Mouse (Mus musculus): ENCODE results near the gene Gm42906. TPM values are rescaled to one million over a fixed set of nuclear protein-coding genes. Genes with fewer than 3 reads are reported as not detected.

The Gm42906 gene
- polyA plus RNA-seq, 1 experiment, result not detected

DNA sequence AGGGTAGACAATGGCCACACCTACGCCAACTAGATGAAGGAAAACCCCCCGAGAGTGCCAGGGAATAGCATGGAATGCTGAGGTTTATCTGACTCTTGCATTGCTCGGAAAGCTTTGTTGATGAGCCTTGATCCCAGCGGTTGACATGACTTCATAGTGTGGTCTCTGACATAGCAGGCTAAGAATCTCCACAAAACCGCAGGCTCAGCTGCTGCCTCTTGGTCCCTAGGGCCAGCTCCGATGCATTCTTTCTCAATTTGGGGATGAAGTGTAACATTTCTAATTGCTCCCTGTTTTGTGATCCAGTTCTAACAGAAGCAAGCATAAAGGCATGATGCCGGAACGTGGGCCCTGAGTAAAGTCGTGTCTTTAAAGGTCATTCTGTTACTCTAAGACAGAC, 315.2 kb downstream of the Gm42906 start:
- Histone ChIP-seq H3K4me1 (ENCODE audit: control insufficient read depth, insufficient read depth, low read length) (peaks cover 13% of the 10 kb centered on the region; the same call in 1 of the 2 replicates), H3K36me3 (ENCODE audit: control insufficient read depth, insufficient read depth, low read length) (no peaks in the 10 kb centered on the region), H3K27ac (ENCODE audit: insufficient read depth, low read depth, low read length) (no peak overlapping the region; the same call in 1 of the 2 replicates), H3K27me3 (replicated peaks; ENCODE audit: control insufficient read depth, insufficient read depth, low read length) (no peaks in the 10 kb centered on the region), H3K4me3 (ENCODE audit: insufficient read depth, low read depth, low read length) (no peak overlapping the region)
- peak; percentile 39 for DNase-seq
- WGBS, result 76% methylated on average over 9 of the region's 9 CpGs
- no peak for TF ChIP-seq POLR2A (IDR thresholded peaks at IDR 0.05; ENCODE audit: low read depth, low read length)
- TF ChIP-seq CTCF (conservative IDR thresholded peaks at IDR 0.05; ENCODE audit: insufficient read depth, insufficient read length, low read depth, low read length), result no peak

DNA sequence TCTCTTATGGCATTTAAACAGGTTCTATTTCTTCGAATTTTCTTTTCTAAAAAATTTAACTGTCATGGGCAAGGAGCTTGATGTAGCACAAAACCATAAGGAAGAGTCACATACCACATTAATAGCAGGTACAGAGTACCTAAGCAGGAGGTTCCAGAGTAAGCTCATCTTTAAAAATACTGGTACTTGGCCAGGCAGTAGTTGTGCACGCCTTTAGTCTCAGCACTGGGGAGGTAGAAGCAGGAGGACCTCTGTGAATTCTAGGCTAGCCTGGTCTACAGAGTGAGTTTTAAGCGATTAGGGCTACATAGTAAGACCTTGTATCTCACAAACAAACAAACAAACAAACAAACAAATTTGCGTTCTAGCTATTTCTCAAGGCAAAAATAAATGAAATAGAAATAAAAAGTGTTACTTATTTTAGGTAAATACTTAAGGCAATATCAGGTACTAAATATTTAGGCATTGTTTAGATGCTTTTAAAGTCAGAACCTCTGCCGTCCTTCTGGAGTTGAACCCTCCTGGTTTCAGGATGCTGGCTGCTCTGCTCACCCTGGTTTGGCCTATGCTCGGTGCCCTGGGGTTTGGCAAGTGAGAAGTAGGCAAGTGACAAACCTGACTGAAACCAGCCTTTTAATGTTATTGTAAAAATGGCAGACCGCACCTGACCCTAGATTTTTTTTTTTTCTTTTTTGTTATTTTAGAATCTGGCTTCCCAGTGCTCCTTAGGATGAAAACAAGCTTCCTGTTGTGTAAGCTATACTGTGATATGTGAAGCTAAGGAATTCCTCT, 316.7 kb downstream of the Gm42906 start:
- DNase-seq, result no peak
- TF ChIP-seq POLR2A (IDR thresholded peaks at IDR 0.05; ENCODE audit: low read depth, low read length) (no peak), CTCF (conservative IDR thresholded peaks at IDR 0.05; ENCODE audit: insufficient read depth, insufficient read length, low read depth, low read length) (no peak)
- no peaks in the 10 kb centered on the region for H3K27me3 ChIP-seq (replicated peaks; ENCODE audit: control insufficient read depth, insufficient read depth, low read length)
- H3K27ac ChIP-seq (ENCODE audit: insufficient read depth, low read depth, low read length), result no peak overlapping the region
- no peaks in the 10 kb centered on the region for H3K36me3 ChIP-seq (ENCODE audit: control insufficient read depth, insufficient read depth, low read length)
- H3K4me1 ChIP-seq (ENCODE audit: control insufficient read depth, insufficient read depth, low read length), result peaks cover 14% of the 10 kb centered on the region; the same call in 1 of the 2 replicates
- WGBS, result 86% methylated on average over 7 of the region's 7 CpGs
- H3K4me3 ChIP-seq (ENCODE audit: insufficient read depth, low read depth, low read length), result no peak overlapping the region

DNA sequence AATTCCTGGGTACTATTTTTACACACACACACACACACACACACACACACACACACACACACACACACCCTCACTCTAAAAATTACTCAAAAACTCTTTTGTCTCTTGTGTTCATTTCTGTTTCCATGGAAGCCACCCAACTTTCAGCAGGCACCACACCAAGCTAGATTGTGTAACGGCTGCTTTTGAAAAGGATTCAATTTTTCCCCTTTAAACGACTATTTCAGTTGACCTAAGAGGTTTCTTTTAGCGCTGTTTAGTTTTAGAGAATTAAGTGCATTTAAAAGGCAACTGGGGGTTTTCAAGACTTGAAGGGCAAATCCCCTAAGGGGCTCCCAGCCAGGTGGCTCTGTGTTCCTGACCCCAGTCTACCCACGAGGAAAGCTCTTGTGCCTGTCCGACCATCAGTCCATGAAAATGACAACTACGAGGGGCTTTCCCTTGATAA, 317.5 kb downstream of the Gm42906 start:
- TF ChIP-seq POLR2A (IDR thresholded peaks at IDR 0.05; ENCODE audit: low read depth, low read length) (no peak), CTCF (conservative IDR thresholded peaks at IDR 0.05; ENCODE audit: insufficient read depth, insufficient read length, low read depth, low read length) (no peak)
- 58% methylated on average over 6 of the region's 6 CpGs for WGBS
- peak; percentile 41 for DNase-seq
- Histone ChIP-seq H3K36me3 (ENCODE audit: control insufficient read depth, insufficient read depth, low read length) (no peaks in the 10 kb centered on the region), H3K27ac (ENCODE audit: insufficient read depth, low read depth, low read length) (no peak overlapping the region; the same call in 1 of the 2 replicates), H3K4me1 (ENCODE audit: control insufficient read depth, insufficient read depth, low read length) (peaks cover 14% of the 10 kb centered on the region; the same call in 1 of the 2 replicates), H3K27me3 (replicated peaks; ENCODE audit: control insufficient read depth, insufficient read depth, low read length) (no peaks in the 10 kb centered on the region), H3K4me3 (ENCODE audit: insufficient read depth, low read depth, low read length) (no peak overlapping the region)

DNA sequence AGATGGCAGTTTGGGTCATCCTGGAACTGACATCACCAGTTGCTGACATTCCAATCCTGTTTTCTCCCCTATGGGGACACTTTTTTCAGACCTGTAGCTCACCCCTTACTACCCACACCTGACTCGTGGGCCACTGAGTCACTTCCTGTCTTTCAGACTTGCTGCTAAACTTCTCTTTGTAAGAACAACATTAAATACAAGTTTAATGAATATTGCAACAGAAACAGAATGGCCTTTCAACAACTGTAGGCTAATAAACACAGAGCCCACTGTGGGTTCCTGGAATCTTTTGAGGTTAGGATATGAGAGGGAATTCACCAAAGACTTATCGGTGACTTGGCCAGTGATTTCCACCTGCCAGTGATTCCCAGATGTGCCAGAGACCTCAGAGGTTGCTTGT, 318.1 kb downstream of the Gm42906 start:
- Histone ChIP-seq H3K4me1 (ENCODE audit: control insufficient read depth, insufficient read depth, low read length) (peaks cover 20% of the 10 kb centered on the region), H3K36me3 (ENCODE audit: control insufficient read depth, insufficient read depth, low read length) (no peaks in the 10 kb centered on the region), H3K27ac (ENCODE audit: insufficient read depth, low read depth, low read length) (peak overlapping the region; percentile 60; the same call in 1 of the 2 replicates), H3K4me3 (ENCODE audit: insufficient read depth, low read depth, low read length) (no peak overlapping the region), H3K27me3 (replicated peaks; ENCODE audit: control insufficient read depth, insufficient read depth, low read length) (no peaks in the 10 kb centered on the region)
- no peak for TF ChIP-seq POLR2A (IDR thresholded peaks at IDR 0.05; ENCODE audit: low read depth, low read length)
- no peak for TF ChIP-seq CTCF (conservative IDR thresholded peaks at IDR 0.05; ENCODE audit: insufficient read depth, insufficient read length, low read depth, low read length)
- no peak for DNase-seq
- 70% methylated on average over 2 of the region's 2 CpGs for WGBS

DNA sequence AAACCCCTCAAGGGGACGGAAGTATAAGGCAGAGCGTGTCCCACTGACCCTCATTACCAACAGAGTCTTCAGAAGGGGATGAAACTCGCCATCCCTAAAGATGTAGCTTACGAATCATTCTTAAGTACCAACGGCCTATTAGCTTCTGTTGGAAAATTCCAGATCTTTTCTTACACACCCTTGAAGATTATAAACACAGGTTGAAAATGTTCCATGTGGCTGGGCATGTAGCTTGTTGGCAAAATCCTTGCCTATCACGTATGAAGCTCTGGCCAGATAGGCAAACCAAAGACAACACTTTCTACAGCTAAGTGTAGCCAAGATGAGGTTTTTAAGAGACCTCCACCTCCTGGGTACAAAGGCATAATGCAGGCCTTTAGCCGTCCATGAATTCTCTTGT, 319.0 kb downstream of the Gm42906 start:
- WGBS, result 67% methylated on average over 7 of the region's 7 CpGs
- DNase-seq, result no peak
- Histone ChIP-seq H3K36me3 (ENCODE audit: control insufficient read depth, insufficient read depth, low read length) (no peaks in the 10 kb centered on the region), H3K27ac (ENCODE audit: insufficient read depth, low read depth, low read length) (peak overlapping the region; percentile 85), H3K4me3 (ENCODE audit: insufficient read depth, low read depth, low read length) (peak overlapping the region; percentile 51; the same call in 1 of the 2 replicates), H3K4me1 (ENCODE audit: control insufficient read depth, insufficient read depth, low read length) (peaks cover 26% of the 10 kb centered on the region), H3K27me3 (replicated peaks; ENCODE audit: control insufficient read depth, insufficient read depth, low read length) (no peaks in the 10 kb centered on the region)
- TF ChIP-seq POLR2A (IDR thresholded peaks at IDR 0.05; ENCODE audit: low read depth, low read length), result no peak
- no peak for TF ChIP-seq CTCF (conservative IDR thresholded peaks at IDR 0.05; ENCODE audit: insufficient read depth, insufficient read length, low read depth, low read length)

DNA sequence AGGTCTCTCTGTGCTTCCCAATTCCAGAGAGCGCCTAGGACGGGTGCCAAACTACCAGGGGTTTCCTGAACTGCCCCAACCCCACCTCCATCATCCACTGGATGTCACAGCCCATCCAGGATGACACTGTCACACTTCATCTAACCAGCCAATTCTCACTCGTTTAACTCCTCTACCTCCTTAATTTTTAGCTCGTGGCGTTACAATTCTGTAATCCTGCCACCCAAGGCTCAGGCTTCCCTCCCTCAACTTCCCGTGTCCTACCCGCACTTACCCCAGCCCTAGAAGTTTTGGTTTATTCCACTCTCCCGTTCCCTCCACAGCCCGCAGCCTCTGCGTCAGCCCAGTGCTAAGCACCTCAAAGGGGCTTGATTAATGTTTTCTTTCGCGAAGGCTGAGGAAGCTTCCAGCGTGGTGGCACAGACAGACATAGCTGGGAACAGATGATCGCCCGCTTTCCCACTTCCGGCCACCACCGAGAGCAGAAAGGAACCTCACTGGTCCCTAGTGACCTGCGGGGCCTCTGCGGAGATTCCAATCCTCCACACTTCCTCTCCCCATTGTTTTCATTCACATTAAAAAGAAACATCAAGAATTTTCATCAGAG, 319.6 kb downstream of the Gm42906 start:
- H3K4me1 ChIP-seq (ENCODE audit: control insufficient read depth, insufficient read depth, low read length), result peaks cover 26% of the 10 kb centered on the region
- WGBS, result 31% methylated on average over 19 of the region's 19 CpGs
- peak overlapping the region; percentile 85 for H3K27ac ChIP-seq (ENCODE audit: insufficient read depth, low read depth, low read length)
- peak overlapping the region; percentile 51 for H3K4me3 ChIP-seq (ENCODE audit: insufficient read depth, low read depth, low read length)
- H3K27me3 ChIP-seq (replicated peaks; ENCODE audit: control insufficient read depth, insufficient read depth, low read length), result no peaks in the 10 kb centered on the region
- DNase-seq, result peak; percentile 50
- H3K36me3 ChIP-seq (ENCODE audit: control insufficient read depth, insufficient read depth, low read length), result no peaks in the 10 kb centered on the region
- no peak for TF ChIP-seq POLR2A (IDR thresholded peaks at IDR 0.05; ENCODE audit: low read depth, low read length)
- TF ChIP-seq CTCF (conservative IDR thresholded peaks at IDR 0.05; ENCODE audit: insufficient read depth, insufficient read length, low read depth, low read length), result no peak

DNA sequence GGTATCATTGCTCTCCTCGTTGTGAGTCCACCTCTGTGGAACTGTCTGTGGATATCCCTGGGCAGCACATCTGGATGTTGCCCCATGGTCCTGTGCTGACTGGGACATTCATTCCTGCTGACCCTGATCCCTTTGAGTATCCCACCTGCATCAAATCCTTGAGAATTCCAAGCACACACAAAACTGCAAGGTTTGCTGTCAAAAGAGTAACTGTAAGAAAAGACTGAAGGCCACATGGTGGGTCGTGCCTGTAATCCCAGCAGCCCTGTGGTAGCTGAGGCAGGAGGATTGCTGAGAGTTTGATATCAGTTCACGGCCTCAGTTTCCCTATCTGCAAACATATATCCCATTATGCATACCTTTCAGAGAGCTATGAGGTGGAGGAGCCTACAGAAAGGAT, 321.1 kb downstream of the Gm42906 start:
- Histone ChIP-seq H3K27me3 (replicated peaks; ENCODE audit: control insufficient read depth, insufficient read depth, low read length) (no peaks in the 10 kb centered on the region), H3K4me1 (ENCODE audit: control insufficient read depth, insufficient read depth, low read length) (peaks cover 26% of the 10 kb centered on the region), H3K27ac (ENCODE audit: insufficient read depth, low read depth, low read length) (no peak overlapping the region), H3K4me3 (ENCODE audit: insufficient read depth, low read depth, low read length) (no peak overlapping the region), H3K36me3 (ENCODE audit: control insufficient read depth, insufficient read depth, low read length) (no peaks in the 10 kb centered on the region)
- DNase-seq, result no peak
- TF ChIP-seq CTCF (conservative IDR thresholded peaks at IDR 0.05; ENCODE audit: insufficient read depth, insufficient read length, low read depth, low read length) (no peak), POLR2A (IDR thresholded peaks at IDR 0.05; ENCODE audit: low read depth, low read length) (no peak)
- WGBS, result 93% methylated on average over 3 of the region's 3 CpGs
